Mouse (Mus musculus) hindbrain, embryonic 12.5 days (tissue): ENCODE data around the gene Stat3. TPM values are rescaled to one million over a fixed set of nuclear protein-coding genes. Genes with fewer than 3 reads are reported as not detected.

ENCODE experiments used
- ATAC-seq: fragments of 200-750 bp; cut with Nextera tagmentation; 2 replicates; pipeline ENCODE4 v1.8.0; 2017; ENCODE audit warnings: moderate TSS enrichment; ENCODE audit not compliant: low FRiP score
- H3K27ac ChIP-seq: fragments of 300-500 bp; sonication (generic); 2 replicates; pipeline ENCODE4 v1.5.1; 2016; ENCODE audit warnings: mild to moderate bottlenecking
- H3K27me3 ChIP-seq: fragments of 300-500 bp; sonication (generic); 2 replicates; pipeline ENCODE4 v1.6.1; 2016; ENCODE audit warnings: mild to moderate bottlenecking
- H3K36me3 ChIP-seq: fragments of 300-500 bp; sonication (generic); 2 replicates; pipeline ENCODE4 v1.6.1; 2016; ENCODE audit warnings: mild to moderate bottlenecking
- H3K4me1 ChIP-seq: fragments of 300-500 bp; sonication (generic); 2 replicates; pipeline ENCODE4 v1.6.1; 2016
- H3K4me2 ChIP-seq: fragments of 300-500 bp; sonication (generic); replicated peaks from 2 replicates; pipeline ENCODE4 v1.6.1; 2016; ENCODE audit warnings: mild to moderate bottlenecking
- H3K4me3 ChIP-seq: fragments of 300-500 bp; sonication (generic); 2 replicates; pipeline ENCODE4 v1.5.1; 2016; ENCODE audit warnings: mild to moderate bottlenecking
- H3K9ac ChIP-seq: fragments of 300-500 bp; sonication (generic); 2 replicates; pipeline ENCODE4 v1.6.1; 2016; ENCODE audit warnings: mild to moderate bottlenecking, moderate library complexity
- H3K9me3 ChIP-seq: fragments of 300-500 bp; sonication (generic); replicated peaks from 2 replicates; pipeline ENCODE4 v1.6.1; 2016; ENCODE audit warnings: mild to moderate bottlenecking
- WGBS: fragments of 180-500 bp; shearing (Covaris S2); methylation state at CpG from one replicate; pipeline ENCODE4 v1.1.7; 2016; 5-methylcytosine and 5-hydroxymethylcytosine counted together
- polyA plus RNA-seq: library from polyadenylated mRNA; unstranded; fragments of >200 nt; fragmentation: Nextera tagmentation; extraction: Ambion mirVana; gene quantifications from 2 replicates; pipeline ENCODE4 v1.2.1, GENCODE M21; 2016

The Stat3 gene
- polyA plus RNA-seq, 1 experiment from 2014 or later: 41.4 TPM

- Histone ChIP-seq H3K4me3 (no peak overlapping the region), H3K9ac (no peak overlapping the region), H3K4me2 (no peak overlapping the region), H3K27me3 (peaks cover 83% of the 10 kb centered on the region), H3K27ac (no peak overlapping the region), H3K9me3 (no peaks in the 10 kb centered on the region), H3K4me1 (peaks cover 17% of the 10 kb centered on the region), H3K36me3 (no peaks in the 10 kb centered on the region)
- ATAC-seq: no peak
- WGBS: 62% methylated on average over 10 of the region's 10 CpGs
Observed at GRCm38 (mm10) chr11:100971455-100971854, 32.1 kb upstream of the Stat3 start.

- ATAC-seq: no peak
- H3K4me2 ChIP-seq: peak within 1 kb of the TSS; percentile 51
- peaks cover 92% of the 10 kb centered on the region for H3K27me3 ChIP-seq
- peaks cover 17% of the 10 kb centered on the region for H3K4me1 ChIP-seq
- WGBS: 1% methylated on average over 20 of the region's 20 CpGs
- H3K4me3 ChIP-seq: peak within 1 kb of the TSS; percentile 38
- H3K36me3 ChIP-seq: no peaks in the 10 kb centered on the region
- peak within 1 kb of the TSS; percentile 24; the same call in 1 of the 2 replicates for H3K9ac ChIP-seq
- H3K27ac ChIP-seq: no peak within 1 kb of the TSS
- no peaks in the 10 kb centered on the region for H3K9me3 ChIP-seq
Observed at GRCm38 (mm10) chr11:100970557-100970937, 31.2 kb upstream of the Stat3 start, which contains the start of gene Cavin1. Cavin1 (minus strand) TSS chr11:100970887.

GRCm38 (mm10) chr11:100969744-100970556 is 30.6 kb upstream of the Stat3 start:
- 2% methylated on average over 65 of the region's 65 CpGs for WGBS

GRCm38 (mm10) chr11:100969189-100969743 is 29.9 kb upstream of the Stat3 start:
- Histone ChIP-seq H3K4me1 (peaks cover 17% of the 10 kb centered on the region), H3K4me2 (peak overlapping the region; percentile 51), H3K27me3 (peaks cover 95% of the 10 kb centered on the region), H3K36me3 (no peaks in the 10 kb centered on the region), H3K4me3 (peak overlapping the region; percentile 38), H3K9ac (peak overlapping the region; percentile 45; the same call in 1 of the 2 replicates), H3K9me3 (no peaks in the 10 kb centered on the region), H3K27ac (no peak overlapping the region)
- 9% methylated on average over 35 of the region's 35 CpGs for WGBS
- ATAC-seq: no peak

More at GRCm38 (mm10) chr11:100969744-100970556, 30.6 kb upstream of the Stat3 start:
- no peak for ATAC-seq
- H3K9ac ChIP-seq: peak overlapping the region; percentile 24; the same call in 1 of the 2 replicates
- peak overlapping the region; percentile 51 for H3K4me2 ChIP-seq
- no peaks in the 10 kb centered on the region for H3K36me3 ChIP-seq
- peaks cover 17% of the 10 kb centered on the region for H3K4me1 ChIP-seq
- H3K4me3 ChIP-seq: peak overlapping the region; percentile 38
- peaks cover 96% of the 10 kb centered on the region for H3K27me3 ChIP-seq
- H3K27ac ChIP-seq: no peak overlapping the region
- no peaks in the 10 kb centered on the region for H3K9me3 ChIP-seq

- peak overlapping the region; percentile 51; the same call in 1 of the 2 replicates for H3K4me2 ChIP-seq
- 77% methylated on average over 5 of the region's 5 CpGs for WGBS
- H3K27ac ChIP-seq: no peak overlapping the region
- ATAC-seq: no peak
- peaks cover 91% of the 10 kb centered on the region for H3K27me3 ChIP-seq
- no peaks in the 10 kb centered on the region for H3K36me3 ChIP-seq
- no peaks in the 10 kb centered on the region for H3K9me3 ChIP-seq
- H3K4me3 ChIP-seq: no peak overlapping the region
- H3K4me1 ChIP-seq: peaks cover 17% of the 10 kb centered on the region
- no peak overlapping the region for H3K9ac ChIP-seq
Observed at GRCm38 (mm10) chr11:100968501-100968900, 29.2 kb upstream of the Stat3 start.

GRCm38 (mm10) chr11:100967881-100968420 is 28.6 kb upstream of the Stat3 start:
- 80% methylated on average over 5 of the region's 5 CpGs for WGBS

DNA sequence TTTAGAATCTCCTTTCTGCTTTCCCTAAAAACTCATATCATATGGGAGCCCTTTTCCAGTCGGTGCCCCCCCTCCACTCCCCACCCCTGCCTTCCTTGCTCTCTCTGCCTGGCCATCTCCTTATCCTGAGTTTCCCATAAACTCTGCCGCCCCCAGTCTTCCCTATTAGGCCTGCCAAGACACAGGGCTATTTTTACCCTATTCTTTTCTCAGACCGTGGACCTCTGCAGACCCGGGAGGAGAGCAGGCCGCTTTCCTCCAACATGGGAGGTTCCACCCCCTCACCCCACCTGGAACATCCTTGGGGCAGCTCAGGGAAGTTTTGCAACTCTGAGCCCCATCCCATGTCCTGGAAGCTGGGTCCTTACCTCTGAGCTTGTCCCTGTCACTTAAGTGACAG is 28.0 kb upstream of the Stat3 start:
- Histone ChIP-seq H3K4me3 (no peak overlapping the region), H3K27ac (no peak overlapping the region), H3K4me1 (peaks cover 17% of the 10 kb centered on the region), H3K9ac (no peak overlapping the region), H3K9me3 (no peaks in the 10 kb centered on the region), H3K4me2 (no peak overlapping the region), H3K36me3 (no peaks in the 10 kb centered on the region), H3K27me3 (peaks cover 80% of the 10 kb centered on the region)
- no peak for ATAC-seq
- WGBS: 62% methylated on average over 5 of the region's 5 CpGs

More at GRCm38 (mm10) chr11:100967881-100968420, 28.6 kb upstream of the Stat3 start:
- Histone ChIP-seq H3K4me1 (peaks cover 17% of the 10 kb centered on the region), H3K9ac (no peak overlapping the region), H3K4me2 (no peak overlapping the region), H3K4me3 (no peak overlapping the region), H3K36me3 (no peaks in the 10 kb centered on the region), H3K27ac (no peak overlapping the region), H3K27me3 (peaks cover 85% of the 10 kb centered on the region), H3K9me3 (no peaks in the 10 kb centered on the region)
- ATAC-seq: no peak

- Histone ChIP-seq H3K9me3 (no peaks in the 10 kb centered on the region), H3K36me3 (no peaks in the 10 kb centered on the region), H3K4me1 (peaks cover 17% of the 10 kb centered on the region), H3K4me2 (no peak overlapping the region), H3K4me3 (no peak overlapping the region), H3K9ac (no peak overlapping the region), H3K27ac (no peak overlapping the region), H3K27me3 (peaks cover 65% of the 10 kb centered on the region)
- WGBS: 80% methylated on average over 6 of the region's 6 CpGs
- ATAC-seq: no peak
Observed at GRCm38 (mm10) chr11:100965760-100966159, 26.4 kb upstream of the Stat3 start.

GRCm38 (mm10) chr11:100964901-100965542 is 25.7 kb upstream of the Stat3 start:
- H3K27ac ChIP-seq: no peak overlapping the region
- H3K36me3 ChIP-seq: no peaks in the 10 kb centered on the region
- 77% methylated on average over 6 of the region's 6 CpGs for WGBS
- H3K27me3 ChIP-seq: peaks cover 64% of the 10 kb centered on the region
- H3K9me3 ChIP-seq: no peaks in the 10 kb centered on the region
- H3K4me1 ChIP-seq: peaks cover 11% of the 10 kb centered on the region
- H3K4me2 ChIP-seq: no peak overlapping the region
- no peak for ATAC-seq
- no peak overlapping the region for H3K4me3 ChIP-seq
- no peak overlapping the region for H3K9ac ChIP-seq

- H3K9me3 ChIP-seq: no peaks in the 10 kb centered on the region
- H3K36me3 ChIP-seq: no peaks in the 10 kb centered on the region
- no peak for ATAC-seq
- no peak overlapping the region for H3K4me2 ChIP-seq
- peaks cover 63% of the 10 kb centered on the region for H3K27me3 ChIP-seq
- peaks cover 5% of the 10 kb centered on the region for H3K4me1 ChIP-seq
- no peak overlapping the region for H3K4me3 ChIP-seq
- WGBS: 86% methylated on average over 7 of the region's 7 CpGs
- no peak overlapping the region for H3K27ac ChIP-seq
- H3K9ac ChIP-seq: no peak overlapping the region
Observed at GRCm38 (mm10) chr11:100964180-100964579, 24.8 kb upstream of the Stat3 start.

- Histone ChIP-seq H3K4me2 (no peak overlapping the region), H3K36me3 (no peaks in the 10 kb centered on the region), H3K27ac (no peak overlapping the region), H3K4me3 (no peak overlapping the region), H3K9me3 (no peaks in the 10 kb centered on the region), H3K27me3 (peaks cover 63% of the 10 kb centered on the region), H3K9ac (no peak overlapping the region), H3K4me1 (peaks cover 8% of the 10 kb centered on the region)
- ATAC-seq: no peak
- WGBS: 75% methylated on average over 9 of the region's 9 CpGs
Observed at GRCm38 (mm10) chr11:100963647-100964046, 24.3 kb upstream of the Stat3 start.

DNA sequence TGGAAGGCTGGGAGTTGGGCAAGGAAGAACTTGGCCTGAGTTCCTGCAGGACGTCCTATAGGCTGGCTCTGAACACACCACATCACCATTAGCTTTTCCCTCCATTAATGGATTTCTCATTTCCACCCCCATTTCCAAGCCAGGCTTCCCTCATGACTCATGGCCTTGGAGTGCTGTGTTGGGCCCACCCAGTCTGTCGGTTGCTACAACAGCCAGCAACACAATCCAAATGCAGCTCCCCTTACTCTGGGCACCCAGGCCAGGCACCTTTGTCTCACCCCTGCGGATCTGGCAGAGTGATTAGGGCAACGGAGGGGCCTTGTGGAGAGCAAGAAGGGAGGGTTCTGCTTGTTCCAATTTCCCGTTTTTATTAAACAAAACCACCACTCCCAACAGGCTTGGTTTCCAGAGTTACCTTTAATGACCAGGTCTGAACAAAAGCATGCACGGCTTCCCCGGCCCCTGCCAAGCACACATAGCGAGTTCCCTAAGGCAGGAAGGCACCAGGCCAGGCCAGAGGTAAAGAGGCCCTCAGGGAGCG is 23.1 kb upstream of the Stat3 start:
- Histone ChIP-seq H3K27me3 (peaks cover 63% of the 10 kb centered on the region), H3K4me3 (no peak overlapping the region), H3K36me3 (no peaks in the 10 kb centered on the region), H3K9ac (no peak overlapping the region), H3K4me1 (peaks cover 10% of the 10 kb centered on the region), H3K27ac (no peak overlapping the region), H3K4me2 (no peak overlapping the region), H3K9me3 (no peaks in the 10 kb centered on the region)
- ATAC-seq: no peak
- WGBS: 66% methylated on average over 9 of the region's 9 CpGs
